Comparison of ENCODE assay signal across 7 mouse cellular contexts in genomic region chr11:76363178-76363577, GRCm38 (mm10). TPM values are rescaled to one million over a fixed set of nuclear protein-coding genes. Genes with fewer than 3 reads are reported as not detected.
DNase-seq lines count a peak whose midpoint lies in the region; ATAC-seq lines count a peak whose summit lies in the region.

No protein-coding gene starts in this region.

- no peaks in the 10 kb centered on the region for H3K27me3 ChIP-seq in hindbrain, embryonic 14.5 days (ENCODE audit: control insufficient read depth, insufficient read depth, low read length)
- H3K27me3 ChIP-seq in neural tube, embryonic 14.5 days (ENCODE audit: control insufficient read depth, insufficient read depth, low read length) = no peaks in the 10 kb centered on the region

- no peak overlapping the region for H3K27ac ChIP-seq in hindbrain, embryonic 14.5 days
- 0 out of 2 replicates have a peak overlapping the region, but pooled peaks have one; percentile 31 for H3K27ac ChIP-seq in neural tube, embryonic 14.5 days (ENCODE audit: low read depth, low read length)

- 15% methylated on average over 6 of the region's 6 CpGs for WGBS in hindbrain, embryonic 14.5 days
- 3% methylated on average over 6 of the region's 6 CpGs for WGBS in neural tube, embryonic 14.5 days

- DNase-seq in kidney, postnatal 10 days = peak; percentile 47
- DNase-seq in kidney, postnatal 25 days = no peak
- peak; percentile 80 for DNase-seq in embryo, embryonic 10.5 days (ENCODE audit: low spot score)
- DNase-seq in hindbrain, embryonic 14.5 days (ENCODE audit: low spot score) = no peak
- DNase-seq in layer of hippocampus, adult 18-20 months (ENCODE audit: low spot score in 2 of 2) = no peak
- no peak for DNase-seq in layer of hippocampus, postnatal 36 days

- peak overlapping the region; percentile 23; the same call in 1 of the 2 replicates for H3K4me2 ChIP-seq in hindbrain, embryonic 14.5 days (replicated peaks)
- H3K4me2 ChIP-seq in neural tube, embryonic 14.5 days (ENCODE audit: low read depth, low read length) = no peak overlapping the region

- peaks cover 31% of the 10 kb centered on the region for H3K4me1 ChIP-seq in hindbrain, embryonic 14.5 days (replicated peaks; ENCODE audit: control insufficient read depth, insufficient read depth, low read length)
- peaks cover 24% of the 10 kb centered on the region for H3K4me1 ChIP-seq in neural tube, embryonic 14.5 days (ENCODE audit: control insufficient read depth, insufficient read depth, low read length)

- no peaks in the 10 kb centered on the region for H3K36me3 ChIP-seq in hindbrain, embryonic 14.5 days (replicated peaks; ENCODE audit: control insufficient read depth, insufficient read depth)
- H3K36me3 ChIP-seq in neural tube, embryonic 14.5 days (ENCODE audit: control insufficient read depth, insufficient read depth, low read length) = no peaks in the 10 kb centered on the region

- H3K9ac ChIP-seq in hindbrain, embryonic 14.5 days = 0 out of 2 replicates have a peak overlapping the region, but pooled peaks have one; percentile 16
- no peak overlapping the region for H3K9ac ChIP-seq in neural tube, embryonic 14.5 days (replicated peaks; ENCODE audit: low read depth, low read length)

- H3K4me3 ChIP-seq in hindbrain, embryonic 14.5 days (replicated peaks; ENCODE audit: low read length) = no peak overlapping the region
- H3K4me3 ChIP-seq in neural tube, embryonic 14.5 days (ENCODE audit: low read depth, low read length) = no peak overlapping the region

- no peaks in the 10 kb centered on the region for H3K9me3 ChIP-seq in hindbrain, embryonic 14.5 days (ENCODE audit: control insufficient read depth, low read length)
- no peaks in the 10 kb centered on the region for H3K9me3 ChIP-seq in neural tube, embryonic 14.5 days (ENCODE audit: control insufficient read depth, low read length)

- 0 out of 2 replicates have a peak, but pooled peaks have one; percentile 27 for ATAC-seq in hindbrain, embryonic 14.5 days (ENCODE audit: low FRiP score)
- ATAC-seq in neural tube, embryonic 14.5 days (ENCODE audit: low read depth) = peak; percentile 70

RNA-seq across cellular contexts. Expression of gene Nxn, which starts 35.8 kb away (rescaled TPM):
- 32.0 and 36.0 TPM in 2 replicates for polyA plus RNA-seq in hindbrain, embryonic 14.5 days (2014; fragmentation: Nextera tagmentation; extraction: Ambion mirVana)
- 23.5 and 34.7 TPM in 2 replicates for polyA plus RNA-seq in neural tube, embryonic 14.5 days (2014; fragmentation: Nextera tagmentation; extraction: Ambion mirVana)
- 10 to 100 TPM; 10.1 to 12.4 TPM for total RNA-seq in layer of hippocampus, adult 18-20 months (2021)
- 10 to 100 TPM in 1 of 2 experiments, 1 to 10 TPM in 1; 9.5 to 11.6 TPM for total RNA-seq in layer of hippocampus, postnatal 36 days (2021)

RNA-seq across cellular contexts. Expression of gene Timm22, which starts 43.6 kb away (rescaled TPM):
- 110 TPM in 2 replicates for polyA plus RNA-seq in hindbrain, embryonic 14.5 days (2014; fragmentation: Nextera tagmentation; extraction: Ambion mirVana)
- 114 and 116 TPM in 2 replicates for polyA plus RNA-seq in neural tube, embryonic 14.5 days (2014; fragmentation: Nextera tagmentation; extraction: Ambion mirVana)
- total RNA-seq in layer of hippocampus, adult 18-20 months (2021) = 10 to 100 TPM; 31.8 to 32.6 TPM
- 10 to 100 TPM; 32.7 to 33.6 TPM for total RNA-seq in layer of hippocampus, postnatal 36 days (2021)

Comparison
In these comparisons a context has a peak if more than half of its experiments do, and no peak if none do; other contexts are left out.
1. DNase-seq: peak in kidney, postnatal 10 days (single experiment) and embryo, embryonic 10.5 days (single experiment); none in kidney, postnatal 25 days (0 of 2), hindbrain, embryonic 14.5 days (single experiment), layer of hippocampus, adult 18-20 months (0 of 2) and layer of hippocampus, postnatal 36 days (0 of 2).